Mouse (Mus musculus): ENCODE data around the gene Mcoln1.

- TF ChIP-seq CTCF (IDR thresholded peaks at IDR 0.05; ENCODE audit: control insufficient read depth, insufficient read depth, insufficient read length), result no peak
- no peak for TF ChIP-seq MAX (IDR thresholded peaks at IDR 0.05)
- TF ChIP-seq MYOG (IDR thresholded peaks at IDR 0.05; ENCODE audit: control insufficient read depth, extremely low read depth, insufficient read length), result no peak
Observed at GRCm38 (mm10) chr8:3464309-3464708, 35.9 kb upstream of the Mcoln1 start.
